Mouse (Mus musculus) bone marrow, adult 2 months (tissue): Measurements from ENCODE around the gene Cd52. TPM values are rescaled to one million over a fixed set of nuclear protein-coding genes. Genes with fewer than 3 reads are reported as not detected.

ENCODE experiments used
- H3K27ac ChIP-seq: fragments of 200-500 bp; 2 replicates; pipeline ENCODE4 v1.5.1; 2012; ENCODE audit warnings: low read depth, mild to moderate bottlenecking, control low read depth, inconsistent platforms, low read length; ENCODE audit not compliant: control insufficient read depth, poor library complexity, insufficient read depth
- H3K4me1 ChIP-seq: fragments of 200-500 bp; 2 replicates; pipeline ENCODE4 v1.6.1; 2011; ENCODE audit warnings: low read length; ENCODE audit not compliant: control insufficient read depth, insufficient read depth
- H3K4me3 ChIP-seq: fragments of 200-500 bp; replicated peaks from 2 replicates; pipeline ENCODE3; 2011; ENCODE audit warnings: mild to moderate bottlenecking, low read depth, low read length, control low read depth; ENCODE audit not compliant: control insufficient read depth
- CTCF ChIP-seq: fragments of 200-500 bp; IDR thresholded peaks from 2 replicates; pipeline ENCODE4 v1.5.1; 2011; ENCODE audit warnings: low read length, control low read depth; ENCODE audit not compliant: control insufficient read depth, insufficient read depth
- POLR2A ChIP-seq: fragments of 200-500 bp; IDR thresholded peaks from 2 replicates; pipeline ENCODE4 v1.6.1; 2011; ENCODE audit warnings: low read depth, mild to moderate bottlenecking, control low read depth, low read length, borderline replicate concordance; ENCODE audit not compliant: control insufficient read depth
- WGBS: fragments of 180-500 bp; shearing (Covaris S2); methylation state at CpG from one replicate; pipeline ENCODE4 v1.1.7; 2018; 5-methylcytosine and 5-hydroxymethylcytosine counted together
- polyA plus RNA-seq: library from polyadenylated mRNA; stranded (reverse); fragments of >200 nt; gene quantifications from 2 replicates; pipeline ENCODE4 v1.2.4, GENCODE M21; 2011; ENCODE audit warnings: low replicate concordance; ENCODE audit not compliant: missing spikeins, insufficient read depth, insufficient read length

The Cd52 gene
- polyA plus RNA-seq, 1 experiment = 801 TPM

GRCm38 (mm10) chr4:134080674-134081073, 14.2 kb downstream of the Cd52 start:
- Histone ChIP-seq H3K4me1 (no peaks in the 10 kb centered on the region; the same call in 1 of the 2 replicates), H3K27ac (no peak overlapping the region), H3K4me3 (no peak overlapping the region)
- 75% methylated on average over 4 of the region's 4 CpGs for WGBS
- no peak for TF ChIP-seq POLR2A
- TF ChIP-seq CTCF = no peak

GRCm38 (mm10) chr4:134078694-134079093, 16.2 kb downstream of the Cd52 start:
- Histone ChIP-seq H3K4me3 (no peak overlapping the region), H3K27ac (no peak overlapping the region), H3K4me1 (no peaks in the 10 kb centered on the region; the same call in 1 of the 2 replicates)
- WGBS = 36% methylated on average over 3 of the region's 3 CpGs
- TF ChIP-seq CTCF (peak; percentile 56), POLR2A (no peak)

DNA sequence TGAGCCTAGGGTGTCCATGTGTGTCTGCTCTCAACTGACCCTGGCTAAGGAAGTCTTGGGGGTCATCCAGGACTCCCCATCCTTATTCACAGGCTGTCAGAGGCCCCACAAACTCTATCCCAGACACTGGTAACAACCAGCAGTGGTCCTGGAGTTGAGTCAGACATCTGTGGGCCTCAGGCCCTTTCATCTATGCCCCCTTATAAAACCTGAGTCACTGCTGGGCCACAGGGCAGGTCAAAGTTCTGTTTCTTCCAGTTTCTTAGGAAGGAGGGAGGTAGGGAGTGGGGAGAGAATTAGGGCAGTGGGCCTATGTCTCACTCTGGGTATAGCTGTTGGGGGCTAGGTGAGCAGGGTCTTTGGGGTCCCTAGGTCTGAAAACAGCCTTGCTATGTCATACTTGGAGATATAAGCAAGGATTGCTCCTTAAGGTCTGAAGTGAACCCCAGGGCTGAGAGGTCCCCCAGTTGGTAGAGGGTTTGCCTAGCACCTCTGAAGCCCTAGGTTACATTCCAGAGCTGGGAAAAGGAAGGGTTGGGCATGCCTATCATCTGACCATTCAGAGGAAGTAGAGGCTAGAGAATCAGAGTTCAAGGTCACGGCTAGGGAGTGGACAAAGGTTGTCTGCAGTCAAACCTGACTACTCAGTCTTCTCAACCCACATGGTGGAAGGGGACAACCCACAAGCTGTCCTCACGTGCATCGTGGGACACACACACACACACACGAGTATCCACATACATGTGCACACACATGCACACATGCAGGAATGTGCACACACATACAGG, 25.9 kb downstream of the Cd52 start:
- Histone ChIP-seq H3K4me1 (no peaks in the 10 kb centered on the region), H3K27ac (no peak overlapping the region), H3K4me3 (no peak overlapping the region)
- TF ChIP-seq POLR2A (no peak), CTCF (no peak)
- WGBS = 79% methylated on average over 4 of the region's 4 CpGs

- Histone ChIP-seq H3K4me1 (no peaks in the 10 kb centered on the region), H3K4me3 (no peak overlapping the region), H3K27ac (no peak overlapping the region)
- 82% methylated on average over 7 of the region's 7 CpGs for WGBS
- TF ChIP-seq POLR2A = no peak
- TF ChIP-seq CTCF = no peak
Observed at GRCm38 (mm10) chr4:134067833-134068544, 26.9 kb downstream of the Cd52 start.

GRCm38 (mm10) chr4:134067383-134067782, 27.5 kb downstream of the Cd52 start:
- TF ChIP-seq POLR2A (no peak), CTCF (no peak)
- Histone ChIP-seq H3K27ac (no peak overlapping the region), H3K4me1 (no peaks in the 10 kb centered on the region), H3K4me3 (no peak overlapping the region)
- WGBS = 85% methylated on average over 8 of the region's 8 CpGs

GRCm38 (mm10) chr4:134065431-134066004, 29.4 kb downstream of the Cd52 start:
- TF ChIP-seq POLR2A = no peak
- Histone ChIP-seq H3K4me3 (no peak overlapping the region), H3K4me1 (no peaks in the 10 kb centered on the region), H3K27ac (no peak overlapping the region)
- WGBS = 67% methylated on average over 23 of the region's 23 CpGs

GRCm38 (mm10) chr4:134062561-134062960, 32.3 kb downstream of the Cd52 start:
- no peaks in the 10 kb centered on the region for H3K4me1 ChIP-seq
- TF ChIP-seq POLR2A = no peak
- TF ChIP-seq CTCF = no peak
- no peak overlapping the region for H3K4me3 ChIP-seq
- WGBS = 44% methylated on average over 8 of the region's 8 CpGs
- H3K27ac ChIP-seq = no peak overlapping the region

- Histone ChIP-seq H3K27ac (no peak overlapping the region), H3K4me3 (no peak overlapping the region), H3K4me1 (no peaks in the 10 kb centered on the region)
- TF ChIP-seq CTCF (no peak), POLR2A (no peak)
- WGBS = 69% methylated on average over 8 of the region's 8 CpGs
Observed at GRCm38 (mm10) chr4:134061944-134062446, 32.9 kb downstream of the Cd52 start.
